ENCODE assay signal across 8 mouse cellular contexts in genomic region chr1:51445854-51446460, GRCm38 (mm10). TPM values are rescaled to one million over a fixed set of nuclear protein-coding genes. Genes with fewer than 3 reads are reported as not detected.
A peak's percentile ranks its signal among the peaks of the same experiment; 100 is the strongest.
DNase-seq lines count a peak whose midpoint lies in the region; ATAC-seq and TF ChIP-seq lines count a peak whose summit lies in the region.

No protein-coding gene starts in this region.

- no peak overlapping the region; the same call in 1 of the 2 replicates for H3K4me2 ChIP-seq in limb, embryonic 12.5 days
- H3K4me2 ChIP-seq in forebrain, postnatal 0 days (ENCODE audit: low read depth) = no peak overlapping the region

- no peak for DNase-seq in limb, embryonic 10.5 days (ENCODE audit: low spot score)
- peak; percentile 75 for DNase-seq in forebrain, postnatal 0 days
- peak; percentile 45 for DNase-seq in layer of hippocampus, adult 9-11 months
- DNase-seq in right cerebral cortex, postnatal 14 days = peak; percentile 47
- no peak for DNase-seq in gastrocnemius, postnatal 25 days
- DNase-seq in lung, postnatal 4 days = no peak
- DNase-seq in adrenal gland, postnatal 4 days (ENCODE audit: low spot score in 2 of 2) = no peak

- H3K4me3 ChIP-seq in limb, embryonic 12.5 days (replicated peaks) = no peak overlapping the region
- H3K4me3 ChIP-seq in limb, embryonic 10.5 days = no peak overlapping the region
- no peak overlapping the region for H3K4me3 ChIP-seq in forebrain, postnatal 0 days (ENCODE audit: low read depth, low read length)

- H3K27ac ChIP-seq in limb, embryonic 12.5 days = no peak overlapping the region
- no peak overlapping the region for H3K27ac ChIP-seq in limb, embryonic 10.5 days
- H3K27ac ChIP-seq in forebrain, postnatal 0 days (ENCODE audit: low read depth, low read length) = no peak overlapping the region

- WGBS in limb, embryonic 12.5 days = 35% methylated on average over 9 of the region's 9 CpGs
- 57% methylated on average over 9 of the region's 9 CpGs for WGBS in limb, embryonic 10.5 days
- WGBS in forebrain, postnatal 0 days = 16% methylated on average over 9 of the region's 9 CpGs

- 0 out of 2 replicates have a peak, but pooled peaks have one; percentile 42 for ATAC-seq in limb, embryonic 12.5 days (ENCODE audit: insufficient number of reproducible peaks, insufficient read depth, low FRiP score, low TSS enrichment, low read depth)
- peak; percentile 84 for ATAC-seq in forebrain, postnatal 0 days

- H3K9ac ChIP-seq in limb, embryonic 12.5 days (replicated peaks) = no peak overlapping the region
- no peak overlapping the region for H3K9ac ChIP-seq in forebrain, postnatal 0 days

- H3K4me1 ChIP-seq in limb, embryonic 12.5 days (replicated peaks) = peaks cover 7% of the 10 kb centered on the region; the same call in 1 of the 2 replicates
- 0 out of 2 replicates have a peak, but pooled peaks cover 2% of the 10 kb centered on the region for H3K4me1 ChIP-seq in limb, embryonic 10.5 days
- H3K4me1 ChIP-seq in forebrain, postnatal 0 days (ENCODE audit: insufficient read depth) = no peaks in the 10 kb centered on the region

- no peaks in the 10 kb centered on the region for H3K27me3 ChIP-seq in limb, embryonic 12.5 days
- no peaks in the 10 kb centered on the region for H3K27me3 ChIP-seq in limb, embryonic 10.5 days (ENCODE audit: low read depth, poor library complexity, severe bottlenecking)
- no peaks in the 10 kb centered on the region for H3K27me3 ChIP-seq in forebrain, postnatal 0 days (ENCODE audit: insufficient read depth, low read length)

- peak; percentile 48 for TF ChIP-seq CTCF in forebrain, postnatal 0 days (IDR thresholded peaks at IDR 0.05; ENCODE audit: low read depth)

- H3K36me3 ChIP-seq in limb, embryonic 12.5 days = no peaks in the 10 kb centered on the region
- no peaks in the 10 kb centered on the region for H3K36me3 ChIP-seq in limb, embryonic 10.5 days
- no peaks in the 10 kb centered on the region for H3K36me3 ChIP-seq in forebrain, postnatal 0 days (ENCODE audit: insufficient read depth)

- no peaks in the 10 kb centered on the region for H3K9me3 ChIP-seq in limb, embryonic 12.5 days
- H3K9me3 ChIP-seq in limb, embryonic 10.5 days (replicated peaks) = no peaks in the 10 kb centered on the region
- no peaks in the 10 kb centered on the region for H3K9me3 ChIP-seq in forebrain, postnatal 0 days (ENCODE audit: low read length)

RNA-seq across cellular contexts. Expression of gene Nabp1, which starts 32.3 kb away (rescaled TPM):
- 5.1 and 6.0 TPM in 2 replicates for polyA plus RNA-seq in limb, embryonic 12.5 days (2016; fragmentation: Nextera tagmentation; extraction: Ambion mirVana)
- polyA plus RNA-seq in limb, embryonic 10.5 days (2016; fragmentation: Nextera tagmentation; extraction: Ambion mirVana) = 4.6 and 6.1 TPM in 2 replicates
- 7.5 and 8.2 TPM in 2 replicates for total RNA-seq in forebrain, postnatal 0 days (2014; rRNA removed)
- polyA plus RNA-seq in forebrain, postnatal 0 days (2015; fragmentation: Nextera tagmentation; extraction: Ambion mirVana) = 3.4 and 6.3 TPM in 2 replicates
- total RNA-seq in gastrocnemius, postnatal 25 days (2021) = 10 to 100 TPM; 13.4 to 17.1 TPM
- 10 to 100 TPM; 11.0 to 17.9 TPM for total RNA-seq in adrenal gland, postnatal 4 days (2021)

Comparison
In these comparisons a context has a peak if more than half of its experiments do, and no peak if none do; other contexts are left out.
1. DNase-seq: peak in forebrain, postnatal 0 days (single experiment), layer of hippocampus, adult 9-11 months (single experiment) and right cerebral cortex, postnatal 14 days (single experiment); none in limb, embryonic 10.5 days (single experiment), gastrocnemius, postnatal 25 days (single experiment), lung, postnatal 4 days (0 of 2) and adrenal gland, postnatal 4 days (0 of 2).